Mouse (Mus musculus) heart, embryonic 14.5 days (tissue): ENCODE results near the gene Tex19.2. TPM values are rescaled to one million over a fixed set of nuclear protein-coding genes. Genes with fewer than 3 reads are reported as not detected.
A peak's percentile ranks its signal among the peaks of the same experiment; 100 is the strongest.

Source experiments
- ATAC-seq: fragments of 200-750 bp; cut with Nextera tagmentation; 2 replicates; pipeline ENCODE4 v1.8.0; 2017; ENCODE audit warnings: low read depth, moderate TSS enrichment; ENCODE audit not compliant: insufficient number of reproducible peaks, insufficient read depth, low FRiP score
- H3K27ac ChIP-seq, 2 experiments: fragments of 200-500 bp in 1 of 2; fragments of 300-500 bp in 1 of 2; sonication (generic) in 1 of 2; replicated peaks in 1 of 2; 2 replicates each; pipeline ENCODE4 v1.5.1; 2012 to 2014; ENCODE audit warnings: low read depth in 2 of 2, low read length in 2 of 2, control low read depth in 1 of 2, mild to moderate bottlenecking in 1 of 2, mixed read lengths in 1 of 2; ENCODE audit not compliant: control insufficient read depth in 1 of 2, insufficient read depth in 1 of 2
- H3K27me3 ChIP-seq: fragments of 300-500 bp; sonication (generic); 2 replicates; pipeline ENCODE4 v1.6.1; 2014; ENCODE audit warnings: mild to moderate bottlenecking, low read length, control low read depth; ENCODE audit not compliant: control insufficient read depth, insufficient read depth
- H3K36me3 ChIP-seq: fragments of 300-500 bp; sonication (generic); 2 replicates; pipeline ENCODE4 v1.6.1; 2014; ENCODE audit warnings: mild to moderate bottlenecking, control low read depth, low read length, mixed read lengths; ENCODE audit not compliant: control insufficient read depth, insufficient read depth
- H3K4me1 ChIP-seq, 2 experiments: fragments of 200-500 bp in 1 of 2; fragments of 300-500 bp in 1 of 2; sonication (generic) in 1 of 2; 2 replicates each; pipeline ENCODE4 v1.6.1; 2012 to 2014; ENCODE audit warnings: low read length in 2 of 2, control low read depth in 1 of 2, mixed read lengths in 1 of 2; ENCODE audit not compliant: control insufficient read depth in 2 of 2, insufficient read depth in 2 of 2
- H3K4me2 ChIP-seq: fragments of 300-500 bp; sonication (generic); 2 replicates; pipeline ENCODE4 v1.6.1; 2014; ENCODE audit warnings: mild to moderate bottlenecking, low read length
- H3K4me3 ChIP-seq, 2 experiments: fragments of 200-500 bp in 1 of 2; fragments of 300-500 bp in 1 of 2; sonication (generic) in 1 of 2; 2 replicates each; pipeline ENCODE4 v1.5.1; 2012 to 2014; ENCODE audit warnings: low read length in 2 of 2, mild to moderate bottlenecking in 2 of 2, control low read depth in 1 of 2, low read depth in 1 of 2, moderate library complexity in 1 of 2; ENCODE audit not compliant: control insufficient read depth in 1 of 2, insufficient read depth in 1 of 2
- H3K9ac ChIP-seq: fragments of 300-500 bp; sonication (generic); 2 replicates; pipeline ENCODE4 v1.6.1; 2014; ENCODE audit warnings: mild to moderate bottlenecking, low read length
- H3K9me3 ChIP-seq: fragments of 300-500 bp; sonication (generic); 2 replicates; pipeline ENCODE4 v1.6.1; 2016; ENCODE audit warnings: low read length, control low read depth; ENCODE audit not compliant: control insufficient read depth
- WGBS: fragments of 180-500 bp; shearing (Covaris S2); extraction: QIAGEN DNeasy Blood & Tissue Kit; methylation state at CpG from one replicate; pipeline ENCODE4 v1.1.7; 2014; 5-methylcytosine and 5-hydroxymethylcytosine counted together
- polyA plus RNA-seq: library from polyadenylated mRNA; unstranded; fragments of >200 nt; fragmentation: Nextera tagmentation; extraction: Ambion mirVana; gene quantifications from 2 replicates; pipeline ENCODE4 v1.2.1, GENCODE M21; 2014

Tex19.2 gene
- not detected in 2 replicates for polyA plus RNA-seq

- H3K4me1 ChIP-seq: peaks cover 4 to 17% of the 10 kb centered on the region in 2 experiments; a peak in 3 of 4 replicates
- WGBS: 78% methylated on average over 3 of the region's 3 CpGs
- H3K9me3 ChIP-seq: no peaks in the 10 kb centered on the region
- no peak for ATAC-seq
- no peaks in the 10 kb centered on the region for H3K27me3 ChIP-seq
- H3K27ac ChIP-seq: no peak within 1 kb of the TSS
- H3K4me3 ChIP-seq: no peak within 1 kb of the TSS
- no peak within 1 kb of the TSS for H3K4me2 ChIP-seq
- H3K36me3 ChIP-seq: no peaks in the 10 kb centered on the region
- no peak within 1 kb of the TSS for H3K9ac ChIP-seq
Observed at GRCm38 (mm10) chr11:121118577-121118976, at the start of gene Tex19.2. Tex19.2 (minus strand) TSS chr11:121118677.

DNA sequence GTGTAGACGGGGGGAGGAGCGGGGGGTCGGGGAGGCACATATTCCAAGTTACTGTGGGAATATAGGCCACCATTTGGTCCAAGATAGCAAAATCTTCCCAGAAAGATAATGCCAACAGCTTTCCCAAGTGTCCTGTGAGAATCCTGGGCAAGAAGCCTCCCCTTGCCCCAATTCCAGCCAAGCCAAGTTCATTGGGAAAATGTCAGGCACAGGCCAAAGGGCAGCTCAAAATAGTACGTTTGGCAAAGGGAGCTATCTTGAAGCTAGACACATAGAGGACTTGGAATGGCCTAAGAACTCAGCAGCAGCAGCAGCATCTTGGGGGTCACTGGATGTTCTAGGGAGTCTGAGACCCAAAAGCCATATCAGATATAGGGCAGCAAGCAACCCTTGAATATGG, 45.3 kb upstream of the Tex19.2 start:
- no peaks in the 10 kb centered on the region for H3K4me1 ChIP-seq
- no peak overlapping the region for H3K27ac ChIP-seq
- no peak for ATAC-seq
- no peak overlapping the region for H3K4me3 ChIP-seq
- no peak overlapping the region for H3K9ac ChIP-seq
- 81% methylated on average over 4 of the region's 4 CpGs for WGBS
- H3K27me3 ChIP-seq: no peaks in the 10 kb centered on the region
- H3K36me3 ChIP-seq: no peaks in the 10 kb centered on the region
- H3K9me3 ChIP-seq: no peaks in the 10 kb centered on the region
- H3K4me2 ChIP-seq: no peak overlapping the region

- WGBS: 90% methylated on average over 26 of the region's 26 CpGs
- H3K9ac ChIP-seq: no peak overlapping the region
- peaks cover 25% of the 10 kb centered on the region for H3K27me3 ChIP-seq
- ATAC-seq: no peak
- H3K4me1 ChIP-seq: peaks cover 0 to 10% of the 10 kb centered on the region in 2 experiments; a peak in 3 of 4 replicates
- H3K36me3 ChIP-seq: no peaks in the 10 kb centered on the region
- no peak overlapping the region for H3K27ac ChIP-seq
- no peak overlapping the region for H3K4me3 ChIP-seq
- no peaks in the 10 kb centered on the region for H3K9me3 ChIP-seq
- H3K4me2 ChIP-seq: no peak overlapping the region
Observed at GRCm38 (mm10) chr11:121160636-121161346, 42.3 kb upstream of the Tex19.2 start.

GRCm38 (mm10) chr11:121159971-121160370, 41.5 kb upstream of the Tex19.2 start, which contains the start of gene Uts2r:
Uts2r (plus strand) TSS chr11:121160271.
- H3K9me3 ChIP-seq: no peaks in the 10 kb centered on the region
- H3K4me3 ChIP-seq: no peak within 1 kb of the TSS
- peaks cover 33% of the 10 kb centered on the region for H3K27me3 ChIP-seq
- H3K36me3 ChIP-seq: no peaks in the 10 kb centered on the region
- H3K4me2 ChIP-seq: no peak within 1 kb of the TSS
- WGBS: 83% methylated on average over 5 of the region's 5 CpGs
- H3K9ac ChIP-seq: no peak within 1 kb of the TSS
- peaks cover 0 to 10% of the 10 kb centered on the region in 2 experiments; a peak in 3 of 4 replicates for H3K4me1 ChIP-seq
- no peak for ATAC-seq
- H3K27ac ChIP-seq: no peak within 1 kb of the TSS

DNA sequence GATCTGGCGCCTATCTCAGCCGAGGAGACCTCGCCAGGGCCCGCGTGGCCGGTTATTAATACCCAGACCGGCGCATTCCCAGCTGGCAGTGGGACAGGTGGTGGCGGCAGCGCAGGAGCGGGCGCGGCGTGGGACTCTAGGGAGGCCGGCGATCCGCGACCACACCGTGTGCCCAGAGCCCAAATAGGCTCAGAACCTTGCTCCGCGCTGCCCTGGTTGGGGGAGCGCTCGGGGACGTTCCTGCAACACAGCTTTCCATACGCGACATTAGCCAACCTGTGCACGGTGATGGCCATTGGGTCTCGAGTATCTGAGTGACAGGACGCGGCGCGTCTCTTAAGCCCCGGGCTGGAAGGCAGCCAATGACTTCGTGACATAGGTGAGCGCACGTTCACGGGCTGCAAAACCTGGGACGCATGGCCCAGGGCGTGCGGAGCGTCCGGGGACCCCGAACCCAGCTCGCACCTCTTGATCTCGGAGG, 38.0 kb upstream of the Tex19.2 start:
- H3K27ac ChIP-seq: no peak overlapping the region
- peak overlapping the region; percentile 26 to 42 for H3K4me3 ChIP-seq
- no peaks in the 10 kb centered on the region for H3K36me3 ChIP-seq
- no peaks in the 10 kb centered on the region for H3K9me3 ChIP-seq
- H3K4me1 ChIP-seq: peaks cover 0 to 10% of the 10 kb centered on the region in 2 experiments; a peak in 3 of 4 replicates
- H3K4me2 ChIP-seq: peak overlapping the region; percentile 81
- H3K9ac ChIP-seq: peak overlapping the region; percentile 56
- 1% methylated on average over 45 of the region's 45 CpGs for WGBS
- H3K27me3 ChIP-seq: peaks cover 37% of the 10 kb centered on the region
- ATAC-seq: no peak

DNA sequence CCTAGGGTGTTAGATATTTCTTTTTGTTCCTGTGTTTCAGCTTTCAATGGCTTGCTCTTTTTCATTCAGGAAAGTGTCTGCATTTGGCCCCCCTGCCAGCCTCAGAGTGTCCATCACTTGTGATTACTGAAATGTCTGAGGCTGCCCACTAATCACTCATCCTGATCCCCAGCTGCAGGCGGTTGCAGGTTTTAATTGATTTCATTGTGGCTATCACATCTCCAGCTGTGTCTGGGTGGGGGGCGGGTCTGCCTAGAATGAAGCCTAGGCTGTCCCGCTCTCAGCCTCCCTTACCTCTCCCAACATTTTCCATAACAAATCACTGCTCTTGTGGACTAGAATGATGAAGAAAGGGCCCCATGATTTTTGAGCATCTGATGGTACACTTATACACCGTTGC, 35.7 kb upstream of the Tex19.2 start:
- no peak overlapping the region for H3K9ac ChIP-seq
- ATAC-seq: no peak
- H3K4me2 ChIP-seq: no peak overlapping the region
- 35% methylated on average over 4 of the region's 4 CpGs for WGBS
- H3K36me3 ChIP-seq: no peaks in the 10 kb centered on the region
- H3K4me1 ChIP-seq: peaks cover 0 to 10% of the 10 kb centered on the region in 2 experiments; a peak in 3 of 4 replicates
- no peak overlapping the region for H3K4me3 ChIP-seq
- H3K27me3 ChIP-seq: peaks cover 37% of the 10 kb centered on the region
- no peak overlapping the region for H3K27ac ChIP-seq
- no peaks in the 10 kb centered on the region for H3K9me3 ChIP-seq

GRCm38 (mm10) chr11:121148193-121148592, 29.7 kb upstream of the Tex19.2 start:
- H3K4me1 ChIP-seq: no peaks in the 10 kb centered on the region

More at GRCm38 (mm10) chr11:121148193-121148592, 29.7 kb upstream of the Tex19.2 start:
- WGBS: 73% methylated on average over 3 of the region's 3 CpGs
- H3K9me3 ChIP-seq: no peaks in the 10 kb centered on the region
- no peak overlapping the region for H3K4me3 ChIP-seq
- no peaks in the 10 kb centered on the region for H3K27me3 ChIP-seq
- H3K9ac ChIP-seq: no peak overlapping the region
- no peak overlapping the region for H3K4me2 ChIP-seq
- no peaks in the 10 kb centered on the region for H3K36me3 ChIP-seq
- ATAC-seq: no peak
- H3K27ac ChIP-seq: no peak overlapping the region
